Mouse (Mus musculus) C2C12 (cell line): ENCODE data around the gene Lrrc8d.

Source experiments
- CEBPB ChIP-seq: IDR thresholded peaks from one replicate; pipeline ENCODE4 v1.6.1; 2011; ENCODE audit warnings: low read depth, mild to moderate bottlenecking, control low read depth, moderate library complexity
- CTCF ChIP-seq: IDR thresholded peaks from one replicate; pipeline ENCODE4 v1.5.1; 2011; ENCODE audit not compliant: control insufficient read depth, insufficient read depth, insufficient read length
- MAX ChIP-seq: IDR thresholded peaks from one replicate; pipeline ENCODE4 v1.6.1; 2011; ENCODE audit warnings: mild to moderate bottlenecking, control low read depth
- MYOD1 ChIP-seq: IDR thresholded peaks from one replicate; pipeline ENCODE4 v1.6.1; 2011; ENCODE audit warnings: low read depth; ENCODE audit not compliant: control insufficient read depth, insufficient read length
- MYOG ChIP-seq: IDR thresholded peaks from one replicate; pipeline ENCODE4 v1.6.1; 2011; ENCODE audit not compliant: control insufficient read depth, insufficient read length; ENCODE audit errors: extremely low read depth
- USF1 ChIP-seq: IDR thresholded peaks from one replicate; pipeline ENCODE4 v1.6.1; 2011; ENCODE audit warnings: low read depth, mild to moderate bottlenecking, control low read depth, moderate library complexity

DNA sequence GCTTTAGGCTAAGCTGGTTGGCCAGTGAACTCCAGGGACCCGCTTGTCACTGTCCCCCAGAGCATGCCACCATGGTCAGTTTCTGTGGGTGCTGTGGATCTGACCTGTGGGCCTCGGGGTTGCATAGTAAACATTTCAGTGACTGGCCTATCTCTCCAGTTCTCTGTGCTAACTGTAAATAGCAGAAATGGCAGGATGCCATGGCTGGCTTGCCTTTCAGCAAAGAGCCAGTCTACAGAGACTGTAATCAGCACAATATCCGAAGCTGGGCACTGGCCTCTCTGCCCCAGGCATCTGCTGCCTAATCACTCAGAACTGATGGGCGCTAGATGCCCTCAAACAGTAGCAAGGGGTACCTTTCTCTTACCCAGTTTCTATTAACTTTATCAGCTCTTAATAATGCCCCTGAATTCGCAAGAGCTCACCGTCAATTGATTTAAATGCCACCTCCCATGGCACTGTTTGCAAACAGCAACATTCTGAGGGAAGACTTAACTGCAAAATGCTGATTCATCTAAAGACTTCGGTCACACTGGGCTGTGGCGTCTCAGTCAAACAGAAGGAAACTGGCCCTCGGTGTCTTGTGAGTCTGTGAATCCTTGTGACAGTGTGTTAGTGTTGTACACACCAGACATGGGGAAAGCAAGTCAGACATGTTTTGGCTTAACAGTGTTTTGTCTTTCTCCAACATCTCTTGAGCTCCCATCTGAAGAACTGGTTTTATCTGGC, 117.6 kb downstream of the Lrrc8d start:
- no peak for TF ChIP-seq CTCF
- no peak for TF ChIP-seq USF1
- TF ChIP-seq MYOG: no peak
- TF ChIP-seq MYOD1: no peak
- TF ChIP-seq MAX: no peak
- no peak for TF ChIP-seq CEBPB
